Mouse (Mus musculus) heart, adult 10 weeks (tissue): Measurements from ENCODE around the gene Gm9774. TPM values are rescaled to one million over a fixed set of nuclear protein-coding genes. Genes with fewer than 3 reads are reported as not detected.

Experiments used
- polyA plus RNA-seq: library from polyadenylated mRNA; stranded (reverse); fragments of 350-450 nt; fragmentation: Illumina TruSeq; extraction: RNeasy Lipid Tissue Mini Kit (QIAGEN cat#74804); gene quantifications from one replicate; pipeline ENCODE4 v1.2.3, GENCODE M21; 2014; ENCODE audit warnings: low read depth, low replicate concordance

Gm9774 gene
- polyA plus RNA-seq: 4.6 TPM

GRCm38 (mm10) chr3:92429323-92429722 lies at the start of gene Gm9774:
Gene Gm9774 (minus strand): TSS chr3:92429423.

DNA sequence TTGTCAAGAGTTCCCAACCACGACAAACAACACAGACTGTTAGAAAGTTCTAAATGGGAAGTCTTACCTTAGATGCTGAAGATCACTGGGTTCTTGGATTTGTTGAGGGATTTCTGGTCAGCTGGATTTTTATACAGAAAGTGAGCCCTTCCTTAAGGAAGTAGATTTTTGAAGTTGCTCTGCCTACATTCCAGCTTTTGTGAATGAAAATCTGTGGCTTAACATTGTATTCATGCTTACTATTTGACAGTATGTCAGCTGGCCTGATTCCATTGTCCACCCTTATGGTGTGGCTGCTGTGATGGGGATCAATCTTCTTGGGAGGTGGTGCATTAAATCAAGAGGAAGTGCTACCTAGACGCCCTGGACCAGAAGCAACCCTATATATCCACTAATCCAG lies 29.4 kb upstream of the Gm9774 start, which contains the start of gene Sprr3:
TSS of gene Sprr3 (minus strand) at position 101 of the 400 bp plus-strand sequence.

DNA sequence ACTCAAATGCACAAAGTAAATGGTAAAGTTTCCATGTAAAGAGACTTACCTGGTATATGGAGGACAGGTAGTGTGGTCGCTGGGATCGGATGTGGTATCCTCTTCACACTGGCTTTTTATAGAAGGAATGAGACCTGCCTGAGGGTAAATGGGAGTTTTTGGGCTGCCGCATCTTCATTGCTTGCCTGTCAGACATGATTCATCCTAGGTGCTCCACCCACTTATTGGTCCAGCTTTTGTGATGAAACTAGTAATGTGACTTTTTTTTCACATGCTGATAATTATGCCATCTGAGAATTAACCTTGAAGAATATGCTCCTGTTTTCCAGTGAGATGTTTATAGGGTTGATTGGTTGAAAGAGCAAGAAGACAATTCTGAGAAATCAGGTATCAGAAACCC lies 9.5 kb upstream of the Gm9774 start, which contains the start of gene Sprr1b:
TSS of gene Sprr1b (minus strand) at position 101 of the 400 bp plus-strand sequence.

GRCm38 (mm10) chr3:92432282-92432681 lies 3.1 kb upstream of the Gm9774 start, which contains the start of gene Sprr2k:
Gene Sprr2k (plus strand): TSS chr3:92432582.

GRCm38 (mm10) chr3:92417782-92418181 lies 11.4 kb downstream of the Gm9774 start, which contains the start of gene Sprr2j-ps:
Gene Sprr2j-ps (plus strand): TSS chr3:92418082.

GRCm38 (mm10) chr3:92407691-92408090 lies 21.5 kb downstream of the Gm9774 start, which contains the start of gene Sprr2i:
Gene Sprr2i (plus strand): TSS chr3:92407991.

DNA sequence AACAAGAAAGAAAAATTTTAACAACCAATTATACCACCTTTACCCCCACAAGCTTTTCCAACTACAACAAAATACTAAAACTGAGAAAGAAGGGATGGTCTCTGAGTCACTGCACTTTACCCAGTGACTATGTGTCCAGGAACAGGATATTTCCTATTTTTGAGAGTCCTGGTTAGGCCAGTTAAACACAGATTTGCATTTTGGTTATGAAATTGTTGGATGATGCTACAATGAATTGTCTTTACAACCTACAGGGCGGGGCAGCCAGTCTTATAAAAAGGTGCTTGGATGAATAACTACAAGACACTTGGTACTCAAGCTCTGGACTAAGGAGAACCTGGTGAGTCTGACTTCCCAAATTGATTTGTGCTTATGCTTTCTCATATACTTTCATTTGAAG lies 43.8 kb downstream of the Gm9774 start, which contains the start of gene Sprr2h:
TSS of gene Sprr2h (plus strand) at position 301 of the 400 bp plus-strand sequence.

Other genes with a start within 250 kb of the Gm9774 start
- gene Sprr2a1, start 213.6 kb downstream of the Gm9774 start, polyA plus RNA-seq: not detected
- gene Sprr2a2, start 213.5 kb downstream of the Gm9774 start, polyA plus RNA-seq: 2.5 TPM
- not detected for gene Sprr2a3, start 144.0 kb downstream of the Gm9774 start, polyA plus RNA-seq
- gene Sprr2b, start 112.8 kb downstream of the Gm9774 start, polyA plus RNA-seq: not detected
- not detected for gene Sprr2d, start 90.3 kb downstream of the Gm9774 start, polyA plus RNA-seq
- gene Sprr2e, start 77.3 kb downstream of the Gm9774 start, polyA plus RNA-seq: not detected
- gene Sprr2f, start 64.2 kb downstream of the Gm9774 start, polyA plus RNA-seq: not detected
- gene Sprr2h, start 43.7 kb downstream of the Gm9774 start, polyA plus RNA-seq: not detected
- not detected for gene Sprr2i, start 21.4 kb downstream of the Gm9774 start, polyA plus RNA-seq
- gene Sprr2j-ps, start 11.3 kb downstream of the Gm9774 start, polyA plus RNA-seq: not detected
- gene Sprr2k, start 3.2 kb upstream of the Gm9774 start, polyA plus RNA-seq: not detected
- gene Sprr1b, start 9.4 kb upstream of the Gm9774 start, polyA plus RNA-seq: not detected
- gene Sprr3, start 29.3 kb upstream of the Gm9774 start, polyA plus RNA-seq: not detected
- not detected for gene Sprr1a, start 56.5 kb upstream of the Gm9774 start, polyA plus RNA-seq
- gene Sprr4, start 71.1 kb upstream of the Gm9774 start, polyA plus RNA-seq: not detected
- gene 2310046K23Rik, start 105.1 kb upstream of the Gm9774 start, polyA plus RNA-seq: not detected
- not detected for gene Ivl, start 144.3 kb upstream of the Gm9774 start, polyA plus RNA-seq
- gene Smcp, start 159.6 kb upstream of the Gm9774 start, polyA plus RNA-seq: not detected
- not detected for gene 2210017I01Rik, start 178.1 kb upstream of the Gm9774 start, polyA plus RNA-seq
- gene Lce6a, start 192.2 kb upstream of the Gm9774 start, polyA plus RNA-seq: not detected
- not detected for gene Lce1a1, start 218.9 kb upstream of the Gm9774 start, polyA plus RNA-seq
- gene Lce1b, start 227.5 kb upstream of the Gm9774 start, polyA plus RNA-seq: not detected
- gene Lce1a2, start 240.9 kb upstream of the Gm9774 start, polyA plus RNA-seq: not detected
- gene Lce1c, start 249.8 kb upstream of the Gm9774 start, polyA plus RNA-seq: not detected